Mouse (Mus musculus): Measurements from ENCODE around the gene Trim16.

- TF ChIP-seq CTCF (IDR thresholded peaks at IDR 0.05; ENCODE audit: borderline replicate concordance, extremely low read depth, insufficient read depth, insufficient read length) (no peak), POLR2A (IDR thresholded peaks at IDR 0.05; ENCODE audit: borderline replicate concordance, extremely low read depth, insufficient read depth, insufficient read length, poor library complexity, severe bottlenecking) (no peak)
These were observed 7.8 kb upstream of the Trim16 start for GRCm38 (mm10) chr11:62812268-62812667.

Data from brain, embryonic 14.5 days (tissue).